Mouse (Mus musculus) heart, postnatal 0 days (tissue): ENCODE data around the gene Ccr10.

ENCODE experiments used
- CTCF ChIP-seq: IDR thresholded peaks from 2 replicates; pipeline ENCODE4 v1.5.1; 2016; ENCODE audit warnings: antibody characterized with exemption, control low read depth, low read depth
- EP300 ChIP-seq: IDR thresholded peaks from 2 replicates; pipeline ENCODE4 v1.6.1; 2016; ENCODE audit warnings: antibody characterized with exemption, low read depth

DNA sequence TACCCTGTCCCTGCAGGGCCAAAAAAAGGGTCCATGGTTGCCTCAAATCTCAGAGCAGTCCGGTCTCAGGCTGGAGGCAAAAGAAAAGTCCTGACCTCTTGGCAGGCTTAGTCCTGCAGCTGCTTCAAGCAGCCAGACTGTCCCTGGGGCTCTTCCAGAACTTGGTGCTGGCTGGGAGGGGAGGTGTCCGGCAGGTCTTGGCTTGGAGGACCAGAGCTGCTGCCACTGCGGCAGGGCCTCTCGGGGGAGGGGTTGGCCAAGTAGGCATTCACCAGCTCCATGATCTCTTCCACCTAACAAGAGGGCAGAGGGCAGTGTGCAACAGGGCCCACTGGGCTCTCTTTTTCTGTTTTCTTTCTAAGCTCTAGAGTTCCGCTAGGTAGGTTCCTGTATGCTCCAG is 12.5 kb downstream of the Ccr10 start:
- TF ChIP-seq CTCF, result no peak
- TF ChIP-seq EP300, result no peak
